Mouse (Mus musculus): Measurements from ENCODE around the gene Gm11555. TPM values are rescaled to one million over a fixed set of nuclear protein-coding genes. Genes with fewer than 3 reads are reported as not detected.
"Not testable (repeated sequence)": the region's sequence is repeated elsewhere in the genome, so short reads cannot be mapped to it uniquely, and the experiment has no call there.

Gm11555 gene
- polyA plus RNA-seq, 1 experiment: not detected

GRCm38 (mm10) chr11:99633293-99633692 is 16.7 kb downstream of the Gm11555 start:
- H3K36me3 ChIP-seq (ENCODE audit: control insufficient read depth, insufficient read depth, low read length): no peaks in the 10 kb centered on the region
- H3K27ac ChIP-seq (ENCODE audit: control insufficient read depth, insufficient read depth, low read length): no peak overlapping the region
- H3K27me3 ChIP-seq (ENCODE audit: control insufficient read depth, insufficient read depth, low read length): no peaks in the 10 kb centered on the region
- no peak for DNase-seq
- no peaks in the 10 kb centered on the region for H3K4me1 ChIP-seq (replicated peaks; ENCODE audit: control insufficient read depth, insufficient read depth, low read length)
- WGBS: 48% methylated on average over 2 of the region's 2 CpGs
- TF ChIP-seq CTCF (IDR thresholded peaks at IDR 0.05; ENCODE audit: borderline replicate concordance, control insufficient read depth, extremely low read depth, insufficient read depth, low read length, poor library complexity): no peak
- TF ChIP-seq POLR2A (IDR thresholded peaks at IDR 0.05; ENCODE audit: control insufficient read depth, extremely low read depth, insufficient read depth, low read length, poor library complexity): no peak
- H3K4me3 ChIP-seq (ENCODE audit: control insufficient read depth, insufficient read depth, low read length): no peak overlapping the region

GRCm38 (mm10) chr11:99630890-99631289 is 19.1 kb downstream of the Gm11555 start:
- no peak for DNase-seq
- no peaks in the 10 kb centered on the region for H3K27me3 ChIP-seq (ENCODE audit: control insufficient read depth, insufficient read depth, low read length)
- H3K4me1 ChIP-seq (replicated peaks; ENCODE audit: control insufficient read depth, insufficient read depth, low read length): no peaks in the 10 kb centered on the region
- no peak overlapping the region for H3K27ac ChIP-seq (ENCODE audit: control insufficient read depth, insufficient read depth, low read length)
- WGBS: 72% methylated on average over 3 of the region's 3 CpGs
- TF ChIP-seq POLR2A (IDR thresholded peaks at IDR 0.05; ENCODE audit: control insufficient read depth, extremely low read depth, insufficient read depth, low read length, poor library complexity) (no peak), CTCF (IDR thresholded peaks at IDR 0.05; ENCODE audit: borderline replicate concordance, control insufficient read depth, extremely low read depth, insufficient read depth, low read length, poor library complexity) (no peak)
- H3K4me3 ChIP-seq (ENCODE audit: control insufficient read depth, insufficient read depth, low read length): no peak overlapping the region
- no peaks in the 10 kb centered on the region for H3K36me3 ChIP-seq (ENCODE audit: control insufficient read depth, insufficient read depth, low read length)

- H3K4me1 ChIP-seq (replicated peaks; ENCODE audit: control insufficient read depth, insufficient read depth, low read length): no peaks in the 10 kb centered on the region
- H3K36me3 ChIP-seq (ENCODE audit: control insufficient read depth, insufficient read depth, low read length): no peaks in the 10 kb centered on the region
- no peaks in the 10 kb centered on the region for H3K27me3 ChIP-seq (ENCODE audit: control insufficient read depth, insufficient read depth, low read length)
- no peak for TF ChIP-seq POLR2A (IDR thresholded peaks at IDR 0.05; ENCODE audit: control insufficient read depth, extremely low read depth, insufficient read depth, low read length, poor library complexity)
- no peak for TF ChIP-seq CTCF (IDR thresholded peaks at IDR 0.05; ENCODE audit: borderline replicate concordance, control insufficient read depth, extremely low read depth, insufficient read depth, low read length, poor library complexity)
- no peak within 1 kb of the TSS for H3K27ac ChIP-seq (ENCODE audit: control insufficient read depth, insufficient read depth, low read length)
- WGBS: 86% methylated on average over 4 of the region's 4 CpGs
- DNase-seq: no peak
- no peak within 1 kb of the TSS for H3K4me3 ChIP-seq (ENCODE audit: control insufficient read depth, insufficient read depth, low read length)
Measured at GRCm38 (mm10) chr11:99628138-99628537, 21.9 kb downstream of the Gm11555 start, which contains the start of gene Krtap4-1. TSS of gene Krtap4-1 (minus strand) at chr11:99628238.

DNA sequence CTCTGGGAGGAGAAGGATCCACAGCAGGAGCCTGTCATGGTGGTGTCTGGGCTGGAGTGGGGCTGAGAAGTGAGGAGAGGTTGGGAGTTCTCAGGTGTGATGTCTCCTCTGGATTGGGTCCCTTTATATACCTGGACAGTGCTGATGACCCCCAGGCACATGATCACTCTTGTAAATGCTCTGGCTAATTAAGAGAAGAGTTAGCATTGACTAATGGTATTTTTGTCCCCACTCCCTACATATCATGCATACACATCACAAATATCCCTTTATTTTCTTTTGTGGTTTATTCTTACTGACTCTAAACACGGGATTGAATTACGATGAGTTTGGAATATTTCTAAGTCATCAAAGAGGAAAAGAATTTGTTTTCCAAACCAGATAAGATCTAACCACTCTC is 29.7 kb downstream of the Gm11555 start, which contains the start of gene Gm11562:
TSS of gene Gm11562 (minus strand) at position 101 of the 400 bp plus-strand sequence.
- 74% methylated on average over 2 of the region's 2 CpGs for whole genome bisulfite sequencing
- TF ChIP-seq CTCF (IDR thresholded peaks at IDR 0.05; ENCODE audit: borderline replicate concordance, control insufficient read depth, extremely low read depth, insufficient read depth, low read length, poor library complexity) (no peak), POLR2A (IDR thresholded peaks at IDR 0.05; ENCODE audit: control insufficient read depth, extremely low read depth, insufficient read depth, low read length, poor library complexity) (no peak)
- no peak for DNase-seq

GRCm38 (mm10) chr11:99614796-99615363 is 35.2 kb downstream of the Gm11555 start, which contains the start of gene Krtap2-4:
TSS of gene Krtap2-4 (minus strand) at chr11:99614846.
- WGBS: 58% methylated on average over 3 of the region's 3 CpGs
- Histone ChIP-seq H3K4me3 (ENCODE audit: control insufficient read depth, insufficient read depth, low read length) (no peak within 1 kb of the TSS), H3K27ac (ENCODE audit: control insufficient read depth, insufficient read depth, low read length) (no peak within 1 kb of the TSS), H3K4me1 (replicated peaks; ENCODE audit: control insufficient read depth, insufficient read depth, low read length) (no peaks in the 10 kb centered on the region), H3K36me3 (ENCODE audit: control insufficient read depth, insufficient read depth, low read length) (no peaks in the 10 kb centered on the region), H3K27me3 (ENCODE audit: control insufficient read depth, insufficient read depth, low read length) (no peaks in the 10 kb centered on the region)
- no peak for DNase-seq
- TF ChIP-seq POLR2A (IDR thresholded peaks at IDR 0.05; ENCODE audit: control insufficient read depth, extremely low read depth, insufficient read depth, low read length, poor library complexity) (no peak), CTCF (IDR thresholded peaks at IDR 0.05; ENCODE audit: borderline replicate concordance, control insufficient read depth, extremely low read depth, insufficient read depth, low read length, poor library complexity) (no peak)

More for the DNA sequence above, 29.7 kb downstream of the Gm11555 start, which contains the start of gene Gm11562:
- no peaks in the 10 kb centered on the region for H3K36me3 ChIP-seq (ENCODE audit: control insufficient read depth, insufficient read depth, low read length)
- H3K27me3 ChIP-seq (ENCODE audit: control insufficient read depth, insufficient read depth, low read length): no peaks in the 10 kb centered on the region
- H3K4me3 ChIP-seq (ENCODE audit: control insufficient read depth, insufficient read depth, low read length): no peak within 1 kb of the TSS
- no peak within 1 kb of the TSS for H3K27ac ChIP-seq (ENCODE audit: control insufficient read depth, insufficient read depth, low read length)
- H3K4me1 ChIP-seq (replicated peaks; ENCODE audit: control insufficient read depth, insufficient read depth, low read length): no peaks in the 10 kb centered on the region

DNA sequence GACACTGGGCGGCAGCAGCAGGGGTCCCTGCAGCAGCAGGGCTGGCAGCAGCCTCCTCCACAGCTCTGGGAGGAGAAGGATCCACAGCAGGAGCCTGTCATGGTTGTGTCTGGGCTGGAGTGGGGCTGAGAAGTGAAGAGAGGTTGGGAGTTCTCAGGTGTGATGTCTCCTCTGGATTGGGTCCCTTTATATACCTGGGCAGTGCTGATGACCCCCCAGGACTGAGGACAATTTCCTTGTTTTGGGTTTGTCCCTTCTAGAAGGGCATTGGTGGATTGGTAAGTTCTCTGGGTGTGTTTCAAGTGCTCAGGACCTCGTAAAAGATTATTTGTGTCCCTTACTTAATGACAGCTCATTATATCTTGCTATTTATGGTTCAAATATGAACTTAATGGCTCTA is 39.9 kb downstream of the Gm11555 start, which contains the start of gene Gm11937:
TSS of gene Gm11937 (minus strand) at position 101 of the 400 bp plus-strand sequence.
- not testable (repeated sequence) for H3K27me3 ChIP-seq (ENCODE audit: control insufficient read depth, insufficient read depth, low read length); H3K27ac ChIP-seq (ENCODE audit: control insufficient read depth, insufficient read depth, low read length); DNase-seq; H3K36me3 ChIP-seq (ENCODE audit: control insufficient read depth, insufficient read depth, low read length); H3K4me1 ChIP-seq (replicated peaks; ENCODE audit: control insufficient read depth, insufficient read depth, low read length); H3K4me3 ChIP-seq (ENCODE audit: control insufficient read depth, insufficient read depth, low read length)
- 69% methylated on average over 1 of the region's 2 CpGs for WGBS

- no peak overlapping the region for H3K27ac ChIP-seq (ENCODE audit: control insufficient read depth, insufficient read depth, low read length)
- H3K4me1 ChIP-seq (replicated peaks; ENCODE audit: control insufficient read depth, insufficient read depth, low read length): no peaks in the 10 kb centered on the region
- no peaks in the 10 kb centered on the region for H3K27me3 ChIP-seq (ENCODE audit: control insufficient read depth, insufficient read depth, low read length)
- H3K4me3 ChIP-seq (ENCODE audit: control insufficient read depth, insufficient read depth, low read length): no peak overlapping the region
- DNase-seq: no peak
- no peak for TF ChIP-seq POLR2A (IDR thresholded peaks at IDR 0.05; ENCODE audit: control insufficient read depth, extremely low read depth, insufficient read depth, low read length, poor library complexity)
- no peak for TF ChIP-seq CTCF (IDR thresholded peaks at IDR 0.05; ENCODE audit: borderline replicate concordance, control insufficient read depth, extremely low read depth, insufficient read depth, low read length, poor library complexity)
- WGBS: 74% methylated on average over 1 of the region's 1 CpGs
- H3K36me3 ChIP-seq (ENCODE audit: control insufficient read depth, insufficient read depth, low read length): no peaks in the 10 kb centered on the region
Measured at GRCm38 (mm10) chr11:99609126-99609525, 40.9 kb downstream of the Gm11555 start.

GRCm38 (mm10) chr11:99603208-99603607 is 46.8 kb downstream of the Gm11555 start, which contains the start of gene Gm11938:
TSS of gene Gm11938 (minus strand) at chr11:99603308.
- H3K4me1 ChIP-seq (replicated peaks; ENCODE audit: control insufficient read depth, insufficient read depth, low read length); H3K4me3 ChIP-seq (ENCODE audit: control insufficient read depth, insufficient read depth, low read length); H3K27me3 ChIP-seq (ENCODE audit: control insufficient read depth, insufficient read depth, low read length); H3K27ac ChIP-seq (ENCODE audit: control insufficient read depth, insufficient read depth, low read length); H3K36me3 ChIP-seq (ENCODE audit: control insufficient read depth, insufficient read depth, low read length); DNase-seq: not testable (repeated sequence)
- WGBS: 45% methylated on average over 1 of the region's 1 CpGs

Data from thymus, adult 2 months (tissue).